Mouse (Mus musculus) G1E (cell line): ENCODE results near the gene Cidec.

ENCODE experiments used
- CTCF ChIP-seq: IDR thresholded peaks from 2 replicates; pipeline ENCODE4 v1.5.1; 2012; ENCODE audit warnings: low read depth, low read length, inconsistent platforms, mixed read lengths
- GATA1 ChIP-seq: IDR thresholded peaks from 2 replicates; pipeline ENCODE4 v1.6.1; 2012; ENCODE audit warnings: borderline replicate concordance, low read length, inconsistent platforms, mixed read lengths
- GATA2 ChIP-seq: IDR thresholded peaks from 2 replicates; pipeline ENCODE4 v1.6.1; 2012; ENCODE audit warnings: low read depth, low read length, inconsistent platforms, borderline replicate concordance
- POLR2AphosphoS5 ChIP-seq: IDR thresholded peaks from 2 replicates; pipeline ENCODE4 v1.6.1; 2012; ENCODE audit warnings: low read depth, low read length, inconsistent platforms; ENCODE audit not compliant: insufficient replicate concordance
- TAL1 ChIP-seq: conservative IDR thresholded peaks from 2 replicates; pipeline ENCODE4 v1.6.1; 2012; ENCODE audit warnings: low read depth, low read length, inconsistent platforms, mixed read lengths

DNA sequence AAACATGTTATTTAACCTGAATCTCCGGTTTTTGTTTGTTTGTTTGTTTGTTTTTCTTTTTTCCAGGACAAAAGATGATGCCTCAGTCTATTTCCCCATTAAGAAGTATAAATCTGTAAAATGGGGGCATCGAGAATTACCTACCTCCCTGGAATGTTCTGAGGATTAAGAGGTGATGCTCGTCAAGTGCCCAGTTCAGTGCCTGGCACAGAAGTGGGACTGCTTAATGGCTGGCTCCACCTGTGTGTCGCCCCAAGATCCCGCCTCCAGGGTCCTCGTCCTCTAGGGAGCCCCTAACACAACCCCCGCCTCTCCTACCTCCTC lies 58.4 kb downstream of the Cidec start:
- TF ChIP-seq CTCF (no peak), TAL1 (no peak), GATA2 (no peak), GATA1 (no peak), POLR2AphosphoS5 (no peak)
